Mouse (Mus musculus) cerebellum, postnatal 4 days (tissue): ENCODE results near the gene Olfr689.
"Not testable (repeated sequence)": the region's sequence is repeated elsewhere in the genome, so short reads cannot be mapped to it uniquely, and the experiment has no call there.

Experiments used
- DNase-seq, 2 experiments: peaks; one replicate each; pipeline ENCODE4 v3.0.0; 2022; ENCODE audit warnings: low spot score in 2 of 2, mixed read lengths in 1 of 2

Olfr689 gene

DNA sequence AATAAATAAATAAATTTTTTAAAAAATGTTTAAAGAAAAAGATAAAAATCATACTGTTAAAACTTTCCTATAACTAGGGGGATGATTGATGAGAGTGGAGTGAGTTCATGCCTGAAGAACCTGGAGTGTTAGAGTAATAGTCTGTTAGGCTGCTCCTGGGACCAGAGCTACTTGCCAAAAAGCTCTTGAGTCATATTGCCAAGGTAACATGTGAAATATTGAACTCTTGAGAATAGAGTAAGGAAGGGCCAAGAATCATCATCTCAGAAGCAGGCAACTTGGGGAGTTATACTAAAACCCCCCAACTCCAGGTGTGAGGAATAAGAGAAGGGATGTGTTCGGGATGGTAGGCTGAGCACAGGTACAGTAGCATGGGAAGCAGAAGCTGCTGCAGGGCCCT, at the start of gene Olfr689:
Gene Olfr689, plus strand, starts transcription at position 301 of the 400 bp plus-strand sequence.
- DNase-seq: no peak

DNA sequence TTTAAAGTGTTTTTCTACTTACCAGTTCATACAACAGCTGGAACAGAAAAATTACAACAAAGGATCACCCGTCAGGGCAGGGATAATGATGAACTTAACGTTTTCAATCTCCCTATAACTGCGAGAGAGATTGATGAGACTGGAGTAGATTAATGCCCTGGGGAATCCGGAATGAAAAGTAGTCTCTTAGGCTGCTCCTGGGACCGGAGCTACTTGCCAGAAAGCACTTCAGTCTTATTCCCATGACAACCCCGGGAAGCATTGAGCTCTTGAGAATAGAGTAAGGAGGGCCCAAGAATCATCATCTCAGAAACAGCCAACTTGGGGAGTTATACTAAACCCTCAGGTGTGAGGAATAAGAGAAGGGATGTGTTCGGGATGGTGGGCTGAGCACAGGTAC, 38.5 kb upstream of the Olfr689 start:
- no peak for DNase-seq

DNA sequence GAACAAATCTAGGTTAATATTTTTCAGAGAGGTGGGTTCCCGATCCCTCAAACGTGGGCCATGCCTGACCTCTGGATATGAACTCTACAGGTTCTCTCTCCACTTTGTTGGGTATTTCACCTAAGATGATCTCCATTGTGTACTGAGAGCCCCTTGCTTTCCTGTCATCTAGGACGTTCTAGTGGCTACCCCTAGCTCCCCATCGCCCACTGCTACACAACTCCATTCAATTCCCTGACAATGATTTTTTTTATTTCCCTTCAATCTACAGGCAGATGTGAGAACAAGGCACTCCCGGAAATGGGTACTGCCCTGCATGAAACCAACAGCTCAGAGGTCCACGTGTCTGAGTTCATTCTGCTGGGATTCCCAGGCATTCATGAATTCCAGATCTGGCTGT, 23.2 kb upstream of the Olfr689 start, which contains the start of gene Olfr688:
Gene Olfr688, plus strand, starts transcription at position 301 of the 400 bp plus-strand sequence.
- DNase-seq: no peak

DNA sequence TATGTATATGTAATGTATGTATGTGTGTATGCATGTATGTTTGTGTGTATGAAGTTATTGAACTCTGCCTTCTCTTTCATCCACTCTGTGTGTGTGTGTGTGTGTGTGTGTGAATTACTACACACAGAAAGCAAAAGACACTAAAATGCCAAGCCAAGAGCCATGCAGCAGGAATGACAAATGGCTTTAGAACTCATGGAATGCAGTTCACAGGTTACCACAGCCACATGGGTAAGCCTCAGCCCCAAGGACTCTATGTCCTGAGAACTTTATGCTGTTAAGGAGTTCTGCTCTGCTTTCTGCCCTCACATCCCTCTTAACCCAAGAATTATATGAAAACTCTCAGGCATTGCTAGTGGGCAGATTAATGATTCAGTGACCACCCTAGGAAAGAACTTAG, 20.9 kb upstream of the Olfr689 start:
- DNase-seq: no peak

DNA sequence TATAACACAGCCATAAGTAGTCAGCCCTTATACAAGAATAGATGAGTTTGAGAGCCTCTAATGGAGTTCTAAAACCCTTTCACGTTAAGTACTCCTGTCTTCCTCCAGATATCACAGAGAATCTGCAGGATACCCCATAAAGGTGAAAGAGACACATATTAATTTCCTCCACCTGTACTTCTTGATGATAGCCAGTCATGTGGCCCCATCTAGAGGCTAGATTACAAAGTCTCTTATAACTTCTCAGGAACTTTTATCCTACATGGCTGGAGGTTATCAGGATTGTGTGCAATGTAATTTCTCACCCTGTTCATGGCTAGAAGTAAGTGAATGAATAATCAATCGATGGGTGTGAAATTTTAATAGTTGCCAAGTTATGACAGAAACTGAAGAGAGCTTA, 14.3 kb downstream of the Olfr689 start:
- no peak for DNase-seq

DNA sequence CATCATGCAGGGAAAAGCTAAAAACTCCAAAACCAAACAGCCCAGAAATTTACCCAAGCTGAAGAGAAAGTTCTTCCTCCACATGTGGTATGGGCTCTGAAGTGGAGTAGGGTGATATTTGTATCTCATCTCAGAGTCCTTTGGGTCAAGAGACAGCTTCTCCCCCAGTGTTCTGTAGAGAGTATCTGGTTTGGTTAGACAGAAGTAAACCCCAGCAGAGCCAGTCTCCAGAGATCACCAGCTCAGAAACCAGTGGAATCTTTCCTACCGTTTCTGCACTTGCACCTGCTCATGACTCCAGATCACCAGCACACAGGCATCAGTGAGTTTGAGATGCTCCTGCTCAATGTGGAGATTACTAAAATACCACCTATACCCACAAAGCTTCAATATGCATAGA, 23.0 kb downstream of the Olfr689 start, which contains the start of gene Olfr690:
Gene Olfr690, minus strand, starts transcription at position 101 of the 400 bp plus-strand sequence.
- no peak for DNase-seq

DNA sequence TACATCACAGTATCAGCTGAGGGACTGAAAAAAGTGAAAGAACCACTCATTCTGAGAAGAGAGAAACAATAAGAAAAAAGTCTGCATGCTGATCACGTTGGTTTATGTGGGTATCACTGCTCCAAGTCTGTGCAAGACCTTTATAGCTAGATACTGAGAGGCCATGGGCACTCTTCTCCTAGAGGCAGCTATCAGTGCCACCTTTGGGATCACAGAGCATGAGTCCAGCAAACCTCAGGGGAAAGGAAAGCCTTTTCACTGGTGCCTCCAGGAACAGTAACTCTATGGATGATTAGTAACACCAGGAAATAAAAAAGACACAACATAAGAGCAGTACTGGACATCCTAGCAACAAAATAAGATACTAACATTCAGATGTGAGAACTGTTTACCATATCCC, 31.2 kb downstream of the Olfr689 start, which contains the start of gene Olfr691:
Gene Olfr691, minus strand, starts transcription at position 101 of the 400 bp plus-strand sequence.
- DNase-seq: no peak

DNA sequence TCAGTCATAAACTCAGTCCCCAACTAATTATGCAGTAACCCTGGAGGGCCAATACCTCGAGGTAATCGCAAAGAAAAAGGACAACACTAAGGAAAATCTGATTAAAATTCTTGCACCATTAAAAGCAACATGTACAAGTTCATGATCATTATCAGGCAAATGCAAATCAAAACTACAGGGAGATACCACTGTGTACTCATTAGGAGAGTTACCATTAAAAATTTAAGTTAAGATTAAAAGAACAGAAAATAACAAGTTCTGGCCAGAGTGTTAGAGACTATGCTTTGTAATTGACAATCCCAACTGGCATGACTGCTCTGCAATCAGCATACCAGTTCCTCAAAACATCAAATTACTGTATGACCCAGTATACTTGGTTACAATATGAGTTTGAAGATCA, 31.8 kb downstream of the Olfr689 start:
- no peak for DNase-seq

DNA sequence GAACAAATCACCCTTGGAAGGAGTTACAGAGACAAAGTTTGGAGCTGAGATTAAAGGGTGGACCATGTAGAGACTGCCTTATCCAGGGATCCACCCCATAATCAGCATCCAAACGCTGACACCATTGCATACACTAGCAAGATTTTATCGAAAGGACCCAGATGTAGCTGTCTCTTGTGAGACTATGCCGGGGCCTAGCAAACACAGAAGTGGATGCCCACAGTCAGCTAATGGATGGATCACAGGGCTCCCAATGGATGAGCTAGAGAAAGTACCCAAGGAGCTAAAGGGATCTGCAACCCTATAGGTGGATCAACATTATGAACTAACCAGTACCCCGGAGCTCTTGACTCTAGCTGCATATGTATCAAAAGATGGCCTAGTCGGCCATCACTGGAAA, 45.1 kb downstream of the Olfr689 start:
- DNase-seq: not testable (repeated sequence)

DNA sequence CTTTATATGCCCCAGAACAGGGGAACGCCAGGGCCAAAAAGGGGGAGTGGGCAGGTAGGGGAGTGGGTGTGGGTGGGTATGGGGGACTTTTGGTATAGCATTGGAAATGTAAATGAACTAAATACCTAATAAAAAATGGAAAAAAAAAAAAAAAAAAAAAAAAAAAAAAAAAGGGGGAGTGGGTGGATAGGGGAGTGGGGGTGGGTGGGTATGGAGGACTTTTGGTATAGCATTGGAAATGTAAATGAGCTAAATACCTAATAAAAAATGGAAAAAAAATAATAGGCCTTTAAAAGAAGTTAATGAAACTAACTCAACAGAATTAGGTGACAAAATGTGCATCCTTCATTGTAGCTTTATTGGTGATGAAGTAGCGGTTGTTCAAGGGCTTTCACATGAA, 45.5 kb downstream of the Olfr689 start:
- not testable (repeated sequence) for DNase-seq

DNA sequence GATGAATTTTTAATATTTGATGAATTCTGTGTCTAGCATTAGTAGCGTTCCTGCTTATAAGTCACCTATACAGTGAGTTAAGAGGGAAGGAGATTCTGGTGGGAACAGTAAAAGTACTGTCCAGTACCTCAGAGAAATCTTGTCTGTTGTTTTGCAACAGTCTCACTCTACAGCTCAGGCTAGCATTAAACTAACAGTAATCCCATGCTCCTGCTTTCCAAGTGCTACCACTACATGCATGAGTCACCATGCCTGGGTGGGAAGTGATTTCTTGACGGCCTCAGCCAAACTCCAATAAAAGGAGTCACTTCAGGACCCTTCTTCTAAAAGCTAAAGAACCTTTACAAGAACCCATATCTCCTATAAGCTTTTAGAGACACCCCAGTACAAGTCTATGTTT, 50.7 kb downstream of the Olfr689 start:
- no peak for DNase-seq

DNA sequence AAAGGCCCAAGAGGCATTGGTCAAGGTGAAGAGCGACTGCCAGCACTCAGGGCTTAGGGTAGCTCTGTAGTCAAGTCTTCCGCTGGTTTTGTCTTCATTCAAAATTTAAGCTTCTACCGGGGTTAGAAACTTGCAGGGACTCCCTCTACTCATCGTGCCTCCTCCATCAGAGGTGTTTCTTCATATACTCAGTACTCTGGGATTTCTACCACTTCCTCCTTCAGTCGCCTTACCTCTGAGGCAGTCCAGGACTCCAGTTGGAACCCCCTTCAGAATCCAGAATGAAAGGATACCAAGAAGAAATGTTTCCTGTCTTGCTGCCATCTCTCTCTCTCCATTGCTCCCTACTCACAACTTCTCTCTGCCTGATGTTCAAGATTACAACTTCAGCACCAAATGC, 56.3 kb downstream of the Olfr689 start:
- no peak for DNase-seq

DNA sequence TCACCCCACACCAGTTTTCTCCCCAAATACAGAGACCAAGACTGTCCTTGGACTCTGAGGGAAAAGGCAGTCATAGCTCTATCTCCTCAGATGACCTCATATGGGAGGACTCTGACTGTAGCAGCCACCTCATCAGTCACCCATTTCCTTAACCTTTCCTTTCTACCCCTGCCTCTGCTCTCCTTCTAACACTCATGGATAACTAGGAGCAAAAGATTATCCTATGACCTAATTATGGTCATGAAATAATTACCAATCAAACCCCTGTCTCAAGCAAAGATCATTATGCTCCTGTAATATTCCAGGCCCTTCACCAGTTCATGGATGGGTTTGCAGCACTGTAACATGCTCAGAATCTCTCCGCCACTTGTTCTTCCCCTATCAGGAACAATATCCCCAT, 57.0 kb downstream of the Olfr689 start, which contains the start of gene Olfr692:
Gene Olfr692, plus strand, starts transcription at position 301 of the 400 bp plus-strand sequence.
- DNase-seq: no peak

DNA sequence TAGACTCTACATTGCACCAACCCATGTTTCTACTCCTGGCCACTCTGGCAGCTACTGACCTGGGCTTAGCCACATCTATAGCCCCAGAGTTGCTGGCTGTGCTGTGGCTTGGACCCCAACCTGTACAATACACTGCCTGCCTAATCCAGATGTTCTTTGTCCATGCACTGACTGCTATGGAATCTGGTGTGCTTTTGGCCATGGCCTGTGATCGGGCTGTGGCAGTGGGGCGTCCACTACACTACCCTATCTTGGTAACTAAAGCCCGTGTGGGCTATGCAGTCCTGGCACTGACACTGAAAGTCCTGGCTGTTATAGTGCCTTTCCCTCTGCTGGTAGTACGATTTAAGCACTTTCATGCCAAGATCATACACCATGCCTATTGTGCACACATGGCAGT, 57.6 kb downstream of the Olfr689 start:
- no peak for DNase-seq
